Mouse (Mus musculus) erythroblast, embryonic 14.5 days (primary cell): ENCODE measurements around the gene D6Ertd527e. TPM values are rescaled to one million over a fixed set of nuclear protein-coding genes. Genes with fewer than 3 reads are reported as not detected.

ENCODE experiments used
- H3K27me3 ChIP-seq: 2 replicates; pipeline ENCODE4 v1.6.1; 2012; ENCODE audit warnings: inconsistent platforms; ENCODE audit not compliant: control insufficient read depth
- H3K36me3 ChIP-seq: 2 replicates; pipeline ENCODE4 v1.6.1; 2012; ENCODE audit warnings: mild to moderate bottlenecking, inconsistent platforms; ENCODE audit not compliant: control insufficient read depth
- H3K4me1 ChIP-seq: 2 replicates; pipeline ENCODE4 v1.6.1; 2012; ENCODE audit warnings: inconsistent platforms; ENCODE audit not compliant: control insufficient read depth
- H3K4me3 ChIP-seq: replicated peaks from 2 replicates; pipeline ENCODE3; 2012; ENCODE audit warnings: moderate library complexity, mild to moderate bottlenecking, inconsistent platforms
- H3K9me3 ChIP-seq: 2 replicates; pipeline ENCODE4 v1.6.1; 2012; ENCODE audit warnings: low read length, inconsistent platforms, mixed read lengths; ENCODE audit not compliant: control insufficient read depth
- GATA1 ChIP-seq: IDR thresholded peaks from 2 replicates; pipeline ENCODE4 v1.6.1; 2012; ENCODE audit warnings: low read length, inconsistent platforms, mixed read lengths
- TAL1 ChIP-seq: IDR thresholded peaks from 3 replicates; pipeline ENCODE4 v1.6.1; 2012; ENCODE audit warnings: low read length, inconsistent platforms, mixed read lengths
- polyA plus RNA-seq: library from polyadenylated mRNA; stranded (reverse); fragments of >175 nt; gene quantifications from 2 replicates; pipeline ENCODE4 v1.2.3, GENCODE M21; 2012

D6Ertd527e gene
- polyA plus RNA-seq, 1 experiment: not detected

GRCm38 (mm10) chr6:87153836-87154235 is 49.3 kb downstream of the D6Ertd527e start:
- TF ChIP-seq GATA1: no peak
- TF ChIP-seq TAL1: no peak

GRCm38 (mm10) chr6:87158062-87158623 is 53.6 kb downstream of the D6Ertd527e start:
- H3K27me3 ChIP-seq: peaks cover 25% of the 10 kb centered on the region
- no peak for TF ChIP-seq TAL1
- no peak for TF ChIP-seq GATA1
- no peaks in the 10 kb centered on the region for H3K36me3 ChIP-seq

More at GRCm38 (mm10) chr6:87153836-87154235, 49.3 kb downstream of the D6Ertd527e start:
- Histone ChIP-seq H3K9me3 (no peaks in the 10 kb centered on the region), H3K4me3 (no peak overlapping the region), H3K4me1 (peaks cover 32% of the 10 kb centered on the region), H3K36me3 (no peaks in the 10 kb centered on the region), H3K27me3 (peaks cover 6% of the 10 kb centered on the region)

GRCm38 (mm10) chr6:87160196-87160595 is 55.6 kb downstream of the D6Ertd527e start:
- H3K4me3 ChIP-seq: no peak overlapping the region
- no peaks in the 10 kb centered on the region for H3K4me1 ChIP-seq
- peaks cover 31% of the 10 kb centered on the region for H3K27me3 ChIP-seq
- H3K9me3 ChIP-seq: no peaks in the 10 kb centered on the region
- TF ChIP-seq TAL1 (no peak), GATA1 (no peak)
- H3K36me3 ChIP-seq: no peaks in the 10 kb centered on the region

More at GRCm38 (mm10) chr6:87158062-87158623, 53.6 kb downstream of the D6Ertd527e start:
- Histone ChIP-seq H3K9me3 (no peaks in the 10 kb centered on the region), H3K4me1 (peaks cover 12% of the 10 kb centered on the region), H3K4me3 (no peak overlapping the region)

- H3K4me3 ChIP-seq: no peak overlapping the region
- no peaks in the 10 kb centered on the region for H3K9me3 ChIP-seq
- H3K27me3 ChIP-seq: peaks cover 36% of the 10 kb centered on the region
- H3K4me1 ChIP-seq: no peaks in the 10 kb centered on the region
- H3K36me3 ChIP-seq: no peaks in the 10 kb centered on the region
- TF ChIP-seq TAL1: no peak
- no peak for TF ChIP-seq GATA1
Observed at GRCm38 (mm10) chr6:87161391-87162263, 57.1 kb downstream of the D6Ertd527e start.

Other genes with a start within 250 kb of the D6Ertd527e start
- 2.8 and 3.6 TPM in 2 replicates for gene Nfu1, start 95.5 kb upstream of the D6Ertd527e start, polyA plus RNA-seq
- 0.03 and 0.05 TPM in 2 replicates for gene Gfpt1, start 61.9 kb upstream of the D6Ertd527e start, polyA plus RNA-seq
- not detected in 2 replicates for gene Antxr1, start 231.1 kb downstream of the D6Ertd527e start, polyA plus RNA-seq
- gene Gkn1, start 246.2 kb downstream of the D6Ertd527e start, polyA plus RNA-seq: not detected in 2 replicates